Mouse (Mus musculus) 3134 (cell line): ENCODE results near the gene Tlx3.

Experiments
- DNase-seq: peaks from one replicate; pipeline ENCODE4 v3.0.0-alpha.2; 2011; ENCODE audit warnings: low spot score; ENCODE audit not compliant: insufficient read length; ENCODE audit errors: extremely low read depth

The Tlx3 gene

DNA sequence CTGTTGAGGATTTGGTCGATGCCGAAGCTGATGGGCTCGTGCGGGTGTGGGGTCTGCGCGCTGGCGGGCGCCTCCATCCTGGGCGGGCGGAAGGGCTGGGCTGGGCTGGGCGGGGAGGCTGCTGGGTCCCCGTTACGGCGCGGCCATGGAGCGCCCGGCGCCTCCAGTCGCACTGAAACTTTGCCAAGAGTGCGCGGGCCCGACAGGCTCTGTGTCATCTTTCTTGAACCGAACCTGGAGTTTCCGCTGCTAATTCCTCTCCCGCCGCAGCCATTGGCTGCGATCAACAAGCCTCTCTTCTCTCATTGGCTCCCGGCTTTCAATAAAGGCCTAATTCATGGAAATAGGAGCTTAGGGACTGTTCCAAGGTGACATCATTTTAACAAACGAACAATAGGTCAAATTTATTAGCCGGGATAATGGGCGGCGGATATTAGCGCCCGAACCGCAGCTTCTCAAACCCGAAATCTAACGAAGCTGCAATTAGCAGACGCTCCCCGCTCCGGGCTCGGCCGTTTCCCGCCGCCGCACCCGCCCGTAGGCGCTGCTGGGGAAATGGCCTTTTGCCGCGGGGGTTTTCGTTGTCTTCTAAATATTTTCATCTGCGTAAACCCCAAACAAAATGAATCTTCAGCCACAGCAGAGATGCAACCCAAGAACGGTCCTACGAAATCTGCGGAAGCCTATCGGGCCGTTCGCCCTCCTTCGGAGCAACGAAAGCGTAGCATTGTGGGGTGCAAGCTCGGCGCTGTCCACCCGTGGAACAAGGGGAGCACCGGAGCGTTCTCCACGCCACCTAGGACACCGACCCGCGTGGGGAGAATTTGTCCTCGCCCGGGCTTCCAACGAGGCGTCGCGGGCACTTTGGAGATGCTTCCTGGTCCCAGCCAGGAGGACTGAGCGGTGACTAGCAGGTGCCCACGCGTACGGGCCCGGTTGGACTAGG lies at the start of gene Tlx3:
Gene Tlx3, minus strand, starts transcription at position 207 of the 946 bp plus-strand sequence.
- DNase-seq: no peak

DNA sequence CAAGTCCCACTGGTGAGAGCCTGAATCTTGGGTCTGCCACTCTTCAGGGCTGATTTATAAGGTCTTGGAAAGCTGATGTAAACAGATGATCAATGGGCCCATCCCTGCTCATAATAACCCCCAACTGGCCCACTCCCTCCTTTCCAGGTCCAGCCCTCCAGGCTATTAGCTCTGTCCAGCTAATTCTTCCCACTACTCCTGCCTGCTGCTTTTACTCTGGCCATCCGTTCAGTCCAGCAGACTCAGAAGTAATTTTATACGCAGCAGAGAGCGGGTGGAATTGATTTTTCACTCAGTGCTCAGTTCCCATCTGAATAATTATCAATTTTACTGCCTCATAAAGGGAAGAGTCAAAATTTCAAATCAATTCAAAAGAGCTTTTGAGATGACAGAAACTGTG lies 36.9 kb upstream of the Tlx3 start:
- DNase-seq: no peak

DNA sequence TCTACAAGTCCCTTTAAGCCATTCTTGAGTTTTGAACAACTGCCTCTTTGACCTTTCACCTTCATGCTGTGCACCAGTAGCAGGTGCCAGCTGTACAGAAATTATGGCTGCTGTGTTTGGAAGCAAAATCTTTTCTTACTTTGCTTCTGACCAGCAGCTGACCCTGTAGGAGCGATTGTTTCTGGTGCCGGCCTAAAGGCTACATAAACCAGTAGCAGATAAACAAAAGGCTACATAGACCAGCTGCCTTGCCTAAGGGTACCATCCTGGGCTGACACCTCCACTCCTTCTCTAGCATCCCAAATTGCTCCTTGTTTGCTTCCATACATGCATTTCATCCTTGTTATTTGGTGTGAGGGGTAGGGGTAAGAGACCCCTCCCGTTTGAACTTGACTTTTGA lies 30.7 kb upstream of the Tlx3 start:
- DNase-seq: no peak

DNA sequence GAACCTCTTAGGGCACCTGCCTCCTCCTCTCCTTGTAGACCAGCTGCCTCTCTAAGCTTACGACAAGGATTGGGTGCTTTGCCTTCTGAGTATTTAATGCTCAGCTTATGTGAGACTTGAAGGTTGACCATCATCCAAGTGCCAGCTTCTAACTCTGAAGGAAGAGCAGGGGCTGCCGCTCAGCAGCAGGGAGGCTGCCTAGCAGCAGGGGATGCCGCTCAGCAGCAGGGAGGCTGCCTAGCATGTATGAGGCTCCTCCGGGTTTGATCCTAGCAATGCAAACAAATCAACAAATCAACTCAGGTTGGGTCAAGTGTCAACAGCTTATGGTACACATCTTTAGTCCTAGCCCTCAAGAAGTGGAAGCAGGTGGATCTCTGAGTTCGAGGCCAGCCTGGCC lies 28.7 kb upstream of the Tlx3 start:
- DNase-seq: no peak

DNA sequence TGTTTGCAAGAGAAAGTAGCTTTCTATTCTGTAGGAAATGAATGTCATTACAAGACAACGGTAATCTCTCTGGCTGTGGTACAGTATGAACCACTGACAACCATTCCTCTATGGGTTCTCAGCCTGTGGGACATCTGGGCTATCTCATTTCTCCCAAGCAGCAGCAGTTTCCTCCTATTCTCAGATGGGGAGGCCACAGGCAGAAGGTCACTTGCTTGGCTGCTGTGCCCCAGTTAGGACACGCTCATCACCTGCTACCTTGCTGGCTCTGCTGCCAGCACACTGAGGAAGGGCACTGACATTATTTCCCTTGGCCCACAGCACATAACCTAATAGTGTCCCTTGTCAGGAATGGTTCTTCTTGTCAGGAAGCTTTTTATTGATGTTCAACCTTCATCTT lies 24.8 kb upstream of the Tlx3 start:
- DNase-seq: no peak

DNA sequence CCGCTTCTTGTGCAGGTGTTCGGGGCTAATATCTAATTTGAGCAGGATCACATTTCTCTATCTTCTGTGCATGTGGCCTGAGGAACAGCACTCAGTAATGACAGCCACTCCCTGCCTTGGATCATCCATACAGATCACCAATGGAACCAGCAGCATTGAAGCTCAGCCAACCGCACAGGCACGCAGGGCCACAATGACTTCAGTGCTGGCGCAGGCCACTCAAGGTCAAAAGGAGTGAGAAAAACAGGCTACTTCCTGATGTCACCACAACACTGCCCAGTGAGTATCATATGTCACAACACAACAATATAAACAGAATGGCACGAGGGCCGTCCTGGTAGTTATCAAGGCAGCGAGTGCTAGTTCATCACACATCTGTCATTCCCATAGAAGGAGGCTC lies 23.1 kb upstream of the Tlx3 start:
- DNase-seq: no peak

DNA sequence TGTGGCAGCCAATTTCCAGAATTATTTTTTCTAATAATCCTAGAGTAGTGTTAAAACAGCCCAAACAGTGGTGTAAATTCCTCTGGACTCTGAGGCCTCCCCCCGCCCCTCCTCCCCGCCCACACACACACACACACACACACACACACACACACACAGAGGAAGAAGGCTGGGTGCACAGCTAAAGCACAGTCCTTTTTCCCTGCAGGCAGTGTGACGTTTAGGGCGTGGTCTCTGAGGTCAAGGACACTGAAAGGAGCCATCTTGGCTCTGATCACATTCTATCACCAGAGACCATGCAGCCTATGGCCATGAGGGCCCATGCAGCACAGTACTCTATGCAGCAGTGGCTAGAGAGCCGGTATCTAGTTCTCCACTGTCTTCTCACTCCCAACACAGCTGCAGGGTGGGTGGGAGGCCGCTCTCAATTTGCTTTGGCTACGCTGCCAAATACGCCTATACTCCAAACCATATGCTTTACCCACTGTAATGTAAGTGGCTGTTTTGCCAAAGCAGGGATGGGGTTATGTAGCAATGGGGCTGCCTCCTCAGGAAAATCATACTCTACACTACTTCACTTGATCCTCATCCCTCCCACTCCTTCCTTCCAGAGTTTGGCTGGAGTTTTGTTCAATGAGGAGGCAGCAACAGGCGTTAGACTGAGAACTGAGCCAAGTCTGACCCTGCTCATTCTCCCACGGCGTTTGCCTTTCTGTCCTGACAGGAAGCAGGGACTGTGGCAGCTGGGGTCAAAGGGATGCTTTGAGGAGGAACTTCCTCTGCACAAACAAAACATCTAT lies 18.4 kb upstream of the Tlx3 start:
- DNase-seq: no peak

DNA sequence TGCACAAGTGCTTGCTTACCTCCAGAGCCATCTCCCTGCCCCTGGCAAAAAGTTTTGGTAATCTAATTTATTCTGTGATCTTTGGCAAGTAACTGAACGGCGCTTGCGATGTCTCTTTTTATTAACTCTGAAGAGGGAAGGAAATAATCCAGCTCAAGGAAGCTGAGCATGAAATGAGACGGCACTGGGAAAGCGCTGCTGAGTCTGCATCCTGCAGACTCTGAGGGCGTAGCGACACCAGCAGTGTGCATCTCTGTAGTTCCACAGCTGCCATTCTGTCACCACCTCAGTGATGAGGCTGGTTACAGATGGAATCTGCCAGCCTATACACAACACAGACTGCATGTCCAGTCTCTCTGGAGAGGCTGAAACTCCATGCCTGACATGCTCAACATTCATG lies 17.4 kb upstream of the Tlx3 start:
- DNase-seq: no peak

DNA sequence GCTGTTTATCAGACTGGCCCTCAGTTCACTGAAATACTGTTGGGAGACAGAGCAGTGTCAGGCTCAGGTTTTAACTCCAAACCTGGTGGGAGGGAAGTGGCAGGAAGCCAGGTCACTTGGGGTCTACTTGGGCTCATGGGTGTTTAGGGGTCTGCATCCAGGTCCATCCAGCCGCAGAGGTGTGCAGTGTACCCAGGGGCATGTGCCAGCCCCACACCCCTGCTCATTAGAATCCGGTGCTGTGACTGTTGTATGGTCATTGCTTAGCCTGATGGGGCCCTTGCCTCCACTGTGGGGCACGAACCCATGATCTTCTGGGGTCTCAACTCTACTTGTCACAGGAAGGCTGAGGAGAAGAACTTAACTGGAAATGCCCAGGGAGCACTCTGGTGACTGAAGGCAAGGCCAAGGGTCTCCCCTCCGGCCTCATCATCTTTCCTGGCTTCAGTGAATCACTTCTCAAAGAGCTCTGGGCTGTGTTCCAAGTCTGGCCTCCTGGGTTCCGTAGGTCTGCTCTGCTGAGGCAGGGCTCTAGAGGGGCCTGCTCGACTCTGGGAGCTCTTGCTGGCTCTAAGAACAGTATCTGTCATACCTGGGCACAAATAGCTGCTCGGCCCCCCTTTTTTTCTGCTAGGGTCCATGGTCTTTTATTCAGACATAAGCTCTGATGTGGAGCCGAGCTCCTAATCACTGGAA lies 14.1 kb upstream of the Tlx3 start:
- DNase-seq: no peak

DNA sequence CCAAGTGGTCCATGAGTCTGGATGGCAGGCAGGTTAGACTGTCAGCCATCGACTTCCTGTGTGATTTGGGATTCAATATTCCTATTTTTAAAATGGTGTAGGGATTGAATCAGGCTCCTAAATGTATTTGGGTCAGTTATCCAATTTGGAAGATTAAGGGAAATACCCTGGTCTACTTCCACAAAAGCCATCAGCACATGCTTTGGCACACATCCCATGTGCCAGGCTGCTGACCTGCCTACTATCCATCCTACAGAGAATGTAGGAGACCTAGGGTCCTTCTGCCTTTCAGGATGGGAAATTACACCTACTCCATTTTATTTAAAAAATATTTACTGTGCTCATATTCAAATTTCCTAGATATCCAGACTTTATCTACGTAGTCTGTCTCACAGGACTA lies 4.0 kb upstream of the Tlx3 start:
- DNase-seq: no peak

DNA sequence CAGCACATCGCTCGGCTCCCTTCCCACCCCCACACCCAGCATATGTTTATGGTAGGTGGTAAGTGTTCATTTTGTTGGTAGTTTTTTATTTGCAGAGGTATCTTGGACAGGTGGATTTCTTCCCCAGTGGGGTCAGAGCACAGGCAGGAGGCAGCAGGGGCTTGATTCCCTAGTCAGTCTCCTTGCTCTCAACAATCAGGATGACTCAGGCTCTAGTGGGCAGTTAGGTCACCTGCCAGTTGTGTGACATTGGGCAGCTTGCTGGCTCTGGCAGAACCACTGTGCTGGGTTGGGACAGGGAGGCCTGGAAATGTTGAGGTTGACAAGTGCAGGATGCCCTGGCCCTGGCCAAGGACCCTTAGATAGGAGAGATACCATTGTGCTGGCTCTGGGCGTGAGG lies 1.6 kb upstream of the Tlx3 start:
- no peak for DNase-seq

DNA sequence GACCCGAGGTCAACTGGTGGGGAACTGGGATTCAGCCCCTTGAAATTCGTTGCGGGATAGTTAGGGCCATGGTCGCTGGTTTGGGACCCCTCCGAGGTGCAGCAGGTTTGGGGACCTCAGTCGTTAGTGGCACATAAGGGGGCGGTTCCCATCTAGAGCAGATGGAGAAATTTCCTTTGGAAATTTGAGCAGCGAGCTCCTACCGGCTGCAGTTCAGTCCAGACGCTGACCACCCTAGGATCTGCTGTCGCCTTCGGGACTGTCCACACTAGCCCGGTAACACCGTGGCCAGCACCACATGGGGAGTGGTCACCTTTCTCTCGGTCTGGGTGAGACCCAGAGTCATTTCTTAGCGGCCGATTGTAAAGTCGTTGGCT lies 928 bp upstream of the Tlx3 start:
- DNase-seq: no peak

DNA sequence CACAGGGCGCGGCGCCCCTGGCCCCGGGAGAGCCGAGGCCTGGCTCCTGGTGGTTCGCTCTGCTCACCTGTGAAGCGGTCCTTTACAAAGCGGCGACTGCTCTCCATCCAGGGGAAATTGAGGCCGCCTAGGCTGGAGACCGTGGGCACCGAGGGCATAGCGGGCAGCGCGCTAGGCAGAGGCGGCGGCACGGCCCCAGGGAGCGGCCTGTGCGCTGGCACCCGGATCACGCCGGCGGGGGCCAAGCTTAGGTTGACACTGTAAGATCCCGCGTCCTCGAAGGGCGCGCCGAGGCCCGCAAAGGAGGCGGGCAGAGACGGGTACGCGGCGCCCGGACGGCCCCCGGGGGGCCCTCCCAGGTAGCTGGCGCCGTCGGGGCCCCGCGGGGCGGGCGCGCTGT lies 417 bp downstream of the Tlx3 start:
- DNase-seq: no peak

DNA sequence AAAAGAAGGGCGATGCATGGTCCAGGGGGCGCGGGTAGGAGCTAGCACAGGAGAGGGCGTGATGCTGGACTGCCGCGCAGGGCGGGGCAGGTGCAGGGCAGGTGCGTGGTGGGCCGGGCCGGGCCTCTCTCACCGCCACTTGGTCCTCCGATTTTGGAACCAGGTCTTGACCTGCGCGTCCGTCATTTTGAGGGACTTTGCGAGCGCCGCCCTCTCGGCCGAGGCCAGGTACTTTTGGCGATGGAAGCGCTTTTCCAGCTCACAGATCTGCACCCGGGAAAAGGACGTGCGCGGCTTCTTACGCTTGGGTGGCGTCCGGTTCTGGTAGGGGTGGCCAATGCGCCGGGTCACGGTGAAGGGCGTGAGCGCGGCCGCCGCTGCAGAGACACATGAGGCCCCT lies 1.1 kb downstream of the Tlx3 start:
- no peak for DNase-seq

DNA sequence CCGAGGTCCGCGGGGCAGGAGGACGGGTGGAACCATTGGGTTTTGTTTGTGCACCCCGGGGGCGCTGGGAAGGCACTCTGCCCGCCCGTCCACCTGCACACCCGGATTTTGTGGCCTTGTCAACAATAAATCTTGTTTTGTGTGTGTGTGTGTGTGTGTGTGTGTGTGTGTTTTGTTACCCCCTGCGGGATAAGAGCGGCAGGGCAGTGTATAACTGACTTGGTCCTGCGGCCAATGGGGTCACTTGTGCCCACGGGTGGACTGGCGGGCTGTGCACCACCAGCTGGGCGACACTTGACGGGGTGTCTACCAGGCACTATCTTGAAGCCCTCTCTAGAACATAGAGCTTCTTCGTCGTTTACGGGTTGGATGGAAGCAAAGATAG lies 1.8 kb downstream of the Tlx3 start:
- no peak for DNase-seq

DNA sequence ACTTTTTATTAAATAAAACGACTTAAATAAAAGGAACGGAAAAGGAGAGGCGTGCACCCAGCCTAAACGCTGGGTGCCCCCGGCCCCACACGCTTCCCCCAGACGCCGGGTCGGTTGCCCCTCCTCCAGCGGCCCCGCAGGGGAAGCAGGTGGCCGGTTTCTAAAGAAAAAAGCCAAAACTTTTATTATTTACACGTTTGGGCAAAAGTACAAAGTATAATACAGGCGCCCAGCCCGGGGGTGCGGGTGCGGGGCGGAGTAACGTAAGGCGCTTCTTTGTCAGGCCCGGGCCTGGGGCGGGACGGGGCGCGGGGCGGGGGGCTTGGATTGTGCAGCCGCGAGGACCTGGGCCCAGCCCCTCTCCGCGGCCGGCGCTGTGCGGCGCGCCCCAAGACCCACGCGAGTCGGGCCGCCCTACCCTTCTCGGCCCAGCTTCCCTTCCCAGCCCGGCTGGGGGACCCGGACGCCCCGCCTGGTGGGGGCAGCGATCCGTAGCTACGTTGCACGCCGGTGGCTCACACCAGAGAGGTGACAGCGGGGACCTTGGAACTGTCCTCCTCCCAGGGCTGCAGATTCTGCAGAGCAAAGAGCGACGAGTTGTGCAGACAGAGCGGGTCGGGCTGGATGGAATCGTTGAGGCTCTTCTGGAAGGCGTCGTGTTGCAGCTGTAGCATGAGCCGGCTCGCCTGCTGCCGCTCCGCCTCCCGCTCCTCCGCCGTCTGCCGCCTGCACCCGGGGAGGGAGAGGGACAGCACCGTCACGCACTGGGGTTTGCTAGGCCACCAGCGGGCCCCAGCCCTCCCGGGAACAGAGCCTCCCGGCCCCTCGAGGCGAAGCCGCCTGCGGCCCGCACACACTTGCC lies 2.4 kb downstream of the Tlx3 start:
- no peak for DNase-seq

DNA sequence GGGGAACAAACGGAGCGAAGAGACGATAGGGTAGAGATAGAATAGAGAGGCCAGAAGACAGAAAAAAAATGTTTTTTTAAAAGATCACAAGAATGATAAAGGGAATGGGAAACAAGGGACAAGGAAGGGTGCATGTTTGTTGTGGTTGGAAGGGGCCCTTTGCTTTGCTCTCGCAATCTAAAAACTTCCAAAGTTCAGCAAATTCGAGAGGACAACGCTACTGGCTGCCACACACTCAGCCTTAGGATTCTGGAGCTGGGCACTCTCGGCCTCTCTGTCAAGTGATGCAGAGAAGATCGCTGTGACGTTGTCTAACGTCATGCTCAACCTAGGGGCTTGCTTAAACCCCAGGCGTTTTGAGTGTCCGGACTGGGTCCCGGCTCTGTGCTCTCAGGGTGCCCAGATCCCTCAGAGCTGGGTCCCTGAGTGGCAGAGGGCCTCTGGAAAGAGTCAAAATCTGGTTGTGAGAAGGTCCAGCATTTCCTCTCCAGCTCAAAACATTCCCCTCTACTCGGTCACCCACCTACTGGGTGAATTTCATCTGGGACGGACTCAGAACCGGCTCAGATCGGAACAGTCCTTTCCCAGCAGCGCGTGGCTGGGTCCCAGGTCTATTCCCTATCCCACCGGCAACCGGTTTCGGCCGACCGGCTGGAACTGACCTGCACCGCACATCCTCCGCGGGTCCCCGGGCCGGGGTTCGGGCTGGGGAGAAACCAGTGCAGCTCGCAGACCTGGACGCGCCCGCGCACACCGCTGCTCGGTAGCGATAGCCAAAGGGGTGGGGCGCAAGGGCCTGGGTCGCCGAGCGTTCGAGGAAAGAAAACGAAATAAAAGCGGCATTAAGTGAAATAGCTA lies 3.3 kb downstream of the Tlx3 start:
- no peak for DNase-seq

DNA sequence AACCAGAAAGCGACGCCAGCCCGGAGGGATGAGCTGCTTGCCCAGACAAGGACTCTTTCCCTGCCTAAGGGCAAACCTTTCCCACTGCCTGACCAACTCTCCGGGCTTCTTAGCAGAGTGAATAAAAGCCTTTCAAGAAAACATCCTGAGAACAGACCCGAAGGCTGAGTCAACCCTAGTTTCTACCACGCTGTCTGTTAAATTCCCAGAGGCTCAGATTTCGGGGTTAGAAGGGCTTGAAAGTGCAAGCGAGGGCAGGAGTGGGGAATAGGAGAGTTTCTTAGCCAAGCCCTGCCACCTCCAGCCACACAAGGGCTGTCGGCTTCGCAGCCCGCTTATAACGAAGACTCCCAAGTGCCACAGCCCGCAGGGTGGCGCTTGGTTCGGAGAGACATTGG lies 4.3 kb downstream of the Tlx3 start:
- DNase-seq: no peak

DNA sequence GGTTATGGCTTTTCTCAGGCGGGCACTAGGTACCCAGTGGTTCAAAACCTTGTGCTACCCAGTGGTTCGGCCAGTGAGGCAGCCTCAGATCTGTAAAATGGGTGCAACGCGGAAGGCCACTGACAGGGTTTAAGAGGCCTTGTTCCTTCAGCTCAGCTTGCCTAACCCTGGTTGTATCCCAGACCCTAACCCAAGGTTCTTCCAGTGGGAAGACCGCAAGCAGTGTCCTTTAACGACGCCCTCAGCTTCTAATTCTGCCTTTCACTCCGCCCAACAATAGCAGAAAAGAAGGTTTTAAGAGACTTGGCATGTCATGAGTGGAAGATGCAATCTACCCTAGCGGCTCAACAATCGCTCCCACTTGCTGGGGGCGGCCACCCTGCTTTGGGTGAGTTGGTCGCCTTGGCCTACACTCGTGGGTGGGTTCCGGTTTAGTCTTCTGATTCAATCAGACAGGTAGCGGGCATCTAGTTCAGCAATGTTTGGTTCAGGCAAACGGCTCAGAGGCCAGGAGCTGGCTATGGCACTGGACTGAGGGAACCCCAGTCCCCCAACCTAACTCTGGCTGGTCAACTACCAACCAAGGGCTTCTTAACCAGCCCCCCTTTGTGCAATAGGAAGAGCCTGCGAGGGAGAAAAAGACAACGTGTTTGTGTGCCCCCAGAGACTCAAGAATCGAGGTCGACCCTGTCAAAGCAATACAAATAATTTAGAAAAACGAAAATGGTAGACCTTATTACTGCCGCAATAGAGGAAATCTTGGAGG lies 4.9 kb downstream of the Tlx3 start:
- DNase-seq: no peak
